Mouse (Mus musculus): ENCODE data around the gene Trpm5.

The Trpm5 gene

GRCm38 (mm10) chr7:143038174-143038931 lies 56.1 kb downstream of the Trpm5 start:
- no peak for DNase-seq (ENCODE audit: low spot score)

- DNase-seq (ENCODE audit: low spot score), result no peak
Observed at GRCm38 (mm10) chr7:143037306-143037705, 57.1 kb downstream of the Trpm5 start.

- DNase-seq (ENCODE audit: low spot score), result no peak
Observed at GRCm38 (mm10) chr7:143036787-143037186, 57.7 kb downstream of the Trpm5 start.

GRCm38 (mm10) chr7:143034519-143035450 lies 59.7 kb downstream of the Trpm5 start:
- DNase-seq (ENCODE audit: low spot score), result no peak

- DNase-seq (ENCODE audit: low spot score), result no peak
Observed at GRCm38 (mm10) chr7:143034112-143034511, 60.3 kb downstream of the Trpm5 start.

GRCm38 (mm10) chr7:143033581-143033980 lies 60.9 kb downstream of the Trpm5 start:
- DNase-seq (ENCODE audit: low spot score), result no peak

GRCm38 (mm10) chr7:143031816-143032215 lies 62.6 kb downstream of the Trpm5 start:
- no peak for DNase-seq (ENCODE audit: low spot score)

- no peak for DNase-seq (ENCODE audit: low spot score)
Observed at GRCm38 (mm10) chr7:143027196-143027595, 67.2 kb downstream of the Trpm5 start.

GRCm38 (mm10) chr7:143025496-143025895 lies 68.9 kb downstream of the Trpm5 start:
- no peak for DNase-seq (ENCODE audit: low spot score)

- no peak for DNase-seq (ENCODE audit: low spot score)
Observed at GRCm38 (mm10) chr7:143024293-143024692, 70.1 kb downstream of the Trpm5 start.

- DNase-seq (ENCODE audit: low spot score), result no peak
Observed at GRCm38 (mm10) chr7:143023499-143023898, 70.9 kb downstream of the Trpm5 start.

- no peak for DNase-seq (ENCODE audit: low spot score)
Observed at GRCm38 (mm10) chr7:143021356-143022164, 72.9 kb downstream of the Trpm5 start.

GRCm38 (mm10) chr7:143020764-143021163 lies 73.7 kb downstream of the Trpm5 start:
- DNase-seq (ENCODE audit: low spot score), result no peak

GRCm38 (mm10) chr7:143020040-143020439 lies 74.4 kb downstream of the Trpm5 start:
- DNase-seq (ENCODE audit: low spot score), result no peak
